Mouse (Mus musculus) layer of hippocampus, adult 8-10 months (tissue): ENCODE data around the gene Dnajc4. TPM values are rescaled to one million over a fixed set of nuclear protein-coding genes. Genes with fewer than 3 reads are reported as not detected.
"Not testable (repeated sequence)": the region's sequence is repeated elsewhere in the genome, so short reads cannot be mapped to it uniquely, and the experiment has no call there.

Experiments used
- DNase-seq, 2 experiments: peaks; one replicate each; pipeline ENCODE4 v3.0.0; 2022; ENCODE audit warnings: low spot score in 2 of 2
- total RNA-seq, 4 experiments: library from RNA; stranded (reverse); gene quantifications; 2 replicates each; pipeline ENCODE4 v1.2.4; 2022

Gene Dnajc4
- total RNA-seq, 4 experiments from 2014 or later = 26.1 to 29.9 (median 29.5) TPM

DNA sequence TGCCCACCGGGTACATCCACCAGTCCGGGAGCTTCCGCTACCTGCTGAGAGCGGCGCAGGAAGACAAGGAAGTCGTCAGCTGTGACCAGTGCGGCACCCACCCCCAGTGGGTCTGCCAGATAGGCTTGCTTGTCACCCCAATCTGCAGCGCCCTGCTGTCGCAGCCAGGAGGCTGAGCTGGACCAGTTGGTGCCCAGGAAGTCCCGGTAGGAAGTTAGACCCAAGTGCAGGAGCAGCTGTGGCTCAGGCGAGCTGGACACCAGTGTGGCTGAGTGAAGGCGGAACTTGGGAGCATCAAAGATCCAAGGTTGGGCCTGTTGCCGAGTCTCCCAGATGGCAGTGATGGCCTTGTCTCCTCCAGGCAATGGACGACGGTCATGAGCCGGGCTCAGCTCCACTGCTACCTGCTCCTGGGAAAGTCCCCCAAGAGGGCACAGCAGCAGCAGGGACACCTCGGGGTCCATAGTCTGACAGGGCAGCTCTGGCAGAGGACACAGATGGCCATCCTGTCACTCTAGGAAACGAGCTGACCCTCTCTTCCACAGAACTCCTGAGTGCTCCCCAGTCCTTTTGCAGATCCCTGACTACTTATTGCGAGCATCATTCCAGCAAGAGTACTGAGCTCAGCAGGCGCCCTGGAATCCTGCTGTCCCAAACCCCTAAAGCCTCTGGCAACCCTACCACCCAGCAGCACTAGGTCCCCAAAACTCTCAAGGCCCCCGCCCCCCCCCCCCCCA lies 3.1 kb upstream of the Dnajc4 start:
- peak in 1 of 2 experiments; percentile 23 for DNase-seq

DNA sequence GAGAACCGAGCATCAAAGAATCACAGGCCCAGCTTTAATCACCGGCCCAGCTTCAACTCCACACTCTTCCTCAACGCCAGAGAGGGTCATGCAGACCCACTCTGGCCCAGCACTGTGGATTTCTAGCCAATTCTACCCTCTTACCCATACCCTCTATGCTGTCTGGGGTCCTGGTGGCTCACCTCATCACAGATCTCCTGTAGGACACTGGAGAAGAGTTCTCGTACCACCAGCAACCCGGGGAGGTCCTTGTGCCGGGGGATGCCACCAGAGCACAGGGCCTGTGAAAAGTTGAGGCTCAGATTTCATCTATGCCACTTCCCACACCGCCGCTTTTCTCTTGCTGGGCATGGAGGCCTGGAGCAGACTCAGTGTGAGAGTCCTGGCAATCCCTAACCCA lies 2.1 kb upstream of the Dnajc4 start:
- DNase-seq = no peak

DNA sequence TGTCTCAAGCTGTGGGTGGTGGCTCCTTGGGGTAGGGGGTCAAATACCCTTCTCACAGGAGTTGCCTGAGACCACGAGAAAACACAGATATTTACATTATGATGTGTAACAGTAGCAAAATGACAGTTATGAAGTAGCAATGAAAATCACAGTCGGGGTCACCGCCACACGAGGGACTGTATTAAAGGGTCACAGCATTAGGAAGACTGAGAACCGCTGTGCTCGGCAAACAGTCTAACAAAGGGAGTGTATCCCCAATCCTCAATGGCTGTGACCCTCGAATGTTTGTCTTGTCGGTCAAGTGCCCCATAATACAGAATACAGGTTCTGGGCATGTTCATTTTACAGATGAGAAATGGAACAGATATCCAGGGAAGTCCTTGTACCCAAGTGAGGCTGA lies 1.6 kb upstream of the Dnajc4 start:
- no peak for DNase-seq

- DNase-seq = no peak
Measured at GRCm38 (mm10) chr19:6993011-6993770, 819 bp upstream of the Dnajc4 start.

DNA sequence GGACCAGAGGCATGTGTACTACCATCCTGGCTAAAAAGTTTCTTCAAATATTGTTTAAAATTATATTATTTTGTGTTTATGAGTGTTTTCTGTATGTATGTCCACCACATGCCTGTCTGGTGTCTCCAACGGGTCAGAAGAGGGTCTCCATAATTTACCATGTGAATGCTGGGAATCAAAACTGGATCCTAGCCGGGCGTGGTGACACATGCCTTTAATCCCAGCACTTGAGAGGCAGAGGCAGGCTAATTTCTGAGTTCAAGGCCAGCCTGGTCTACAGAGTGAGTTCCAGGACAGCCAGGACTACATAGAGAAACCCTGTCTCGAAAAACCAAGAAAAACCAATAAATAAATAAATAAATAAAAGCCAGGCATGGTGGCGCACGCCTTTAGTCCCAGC lies 1.2 kb downstream of the Dnajc4 start:
- DNase-seq = not testable (repeated sequence)

- no peak for DNase-seq
Measured at GRCm38 (mm10) chr19:6990712-6991111, 1.7 kb downstream of the Dnajc4 start.

DNA sequence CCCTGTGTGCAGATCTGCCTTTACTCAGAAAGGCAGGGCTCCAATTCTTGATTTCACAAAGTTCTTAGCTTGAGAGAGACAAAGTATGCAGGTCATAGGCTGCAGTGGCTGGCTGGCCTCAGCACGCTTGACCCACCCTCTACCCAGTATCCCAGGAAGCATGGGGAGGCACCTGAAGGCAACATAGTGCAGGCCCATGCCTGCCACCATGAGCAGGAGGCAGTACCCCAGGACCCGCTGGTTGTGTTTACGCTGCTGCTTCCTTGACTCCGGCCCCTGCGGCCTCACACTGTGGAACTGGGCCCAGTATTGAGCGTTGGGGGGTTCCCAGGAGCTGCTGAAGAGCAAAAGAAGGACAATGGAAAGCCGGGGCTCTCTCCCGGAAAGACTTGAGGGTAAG lies 3.1 kb downstream of the Dnajc4 start:
- DNase-seq = no peak

- no peak for DNase-seq
Measured at GRCm38 (mm10) chr19:6987904-6988285, 4.5 kb downstream of the Dnajc4 start.

DNA sequence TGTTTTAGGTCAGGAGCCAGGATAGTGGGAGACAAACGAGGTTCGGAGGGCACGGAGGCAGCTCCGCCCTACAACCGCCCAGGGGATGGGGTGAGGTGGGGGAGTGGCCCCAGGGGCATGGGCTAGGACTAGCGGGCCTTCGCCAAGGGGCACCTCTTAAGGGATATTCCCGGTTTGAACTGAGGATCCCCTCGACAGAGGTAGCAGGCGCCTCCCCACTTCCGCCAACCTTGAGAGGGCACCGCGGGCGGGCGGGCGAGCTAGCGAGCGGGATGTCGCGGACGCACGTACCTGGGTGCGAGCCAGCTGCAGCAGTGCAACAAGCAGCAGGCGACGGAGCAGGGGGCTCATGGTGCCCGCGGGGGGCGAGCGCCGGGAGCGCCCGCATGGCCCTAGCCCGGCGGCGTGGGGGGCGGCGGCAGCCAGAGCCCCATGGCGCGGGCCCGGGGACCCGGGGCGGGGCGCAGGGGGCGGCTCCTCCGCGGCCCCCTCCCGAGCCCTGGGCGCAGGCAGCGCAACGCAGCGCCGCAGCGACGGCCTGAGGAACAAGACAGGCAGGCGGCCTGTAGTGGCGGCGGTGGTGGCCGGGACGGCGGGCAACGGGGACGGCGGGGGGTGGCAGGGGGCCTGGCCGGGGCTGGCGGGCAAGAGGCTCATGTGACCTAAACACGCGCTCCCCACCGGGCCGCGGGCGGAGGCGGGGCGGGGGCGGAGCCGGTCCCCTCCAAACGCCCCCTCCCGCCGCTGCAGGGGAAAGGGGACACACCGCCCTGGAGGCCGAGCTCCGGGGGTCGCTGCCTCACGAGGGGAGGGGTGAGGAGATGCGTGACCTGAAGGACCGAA lies 5.1 kb downstream of the Dnajc4 start, which contains the start of gene Vegfb:
Vegfb (minus strand) TSS at position 591 of the 843 bp plus-strand sequence.
- no peak for DNase-seq

- no peak for DNase-seq
Measured at GRCm38 (mm10) chr19:6985951-6986708, 6.2 kb downstream of the Dnajc4 start.

- no peak for DNase-seq
Measured at GRCm38 (mm10) chr19:6985300-6985699, 7.1 kb downstream of the Dnajc4 start.

DNA sequence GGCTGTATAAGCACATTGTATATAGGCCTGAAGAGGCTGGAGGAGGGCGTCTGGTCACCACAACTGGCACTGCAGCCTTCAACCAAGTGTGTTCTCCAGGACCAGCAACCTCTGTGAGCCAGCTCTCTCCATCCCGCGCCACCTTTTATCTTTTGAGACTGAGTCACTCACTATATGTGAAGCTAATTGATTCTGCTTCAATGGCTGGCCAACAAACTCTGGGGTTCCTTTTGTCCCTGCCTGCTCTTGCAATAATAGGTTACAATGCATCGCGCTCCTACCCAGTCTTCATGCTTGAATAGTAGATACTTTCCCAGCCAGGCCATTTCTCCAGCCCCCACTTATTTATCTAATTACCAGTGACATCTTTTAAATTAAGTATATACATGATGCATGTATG lies 8.8 kb downstream of the Dnajc4 start:
- no peak for DNase-seq

- no peak for DNase-seq
Measured at GRCm38 (mm10) chr19:6981465-6981864, 10.9 kb downstream of the Dnajc4 start.

DNA sequence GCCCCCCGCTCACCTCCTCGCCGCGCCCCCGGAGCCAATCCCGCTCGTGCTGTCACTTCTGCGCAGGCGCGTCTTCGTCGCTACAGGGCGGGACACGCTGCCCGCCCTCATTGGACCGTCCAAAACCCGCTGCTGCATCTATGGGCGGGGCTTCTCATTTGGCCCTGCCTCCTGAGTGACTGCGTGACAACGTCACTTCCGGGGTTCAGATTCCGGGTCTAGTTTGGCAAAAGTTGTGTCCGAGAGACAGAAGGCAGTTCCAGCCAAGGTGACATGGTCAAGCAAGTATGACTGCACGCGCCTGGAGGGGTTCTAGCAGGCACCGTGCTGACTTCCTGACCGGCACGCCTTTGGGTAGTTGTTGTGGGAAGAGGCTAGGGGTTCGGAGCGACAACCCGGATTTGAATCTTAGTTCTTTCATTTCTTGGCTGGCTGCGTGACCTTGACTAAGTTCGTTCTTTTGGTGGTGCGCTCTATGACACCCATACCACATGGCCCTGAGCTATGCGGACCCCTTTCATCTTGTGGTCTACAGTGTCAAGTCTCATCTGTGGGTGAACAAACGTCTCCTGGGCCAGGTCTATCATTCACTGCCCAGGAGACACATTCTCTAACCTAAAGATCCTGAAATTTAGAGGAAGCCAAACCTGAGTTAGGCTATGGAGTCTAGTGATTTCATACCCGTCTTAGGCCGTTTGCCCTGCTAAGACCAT lies 11.8 kb downstream of the Dnajc4 start, which contains the start of gene Fkbp2:
Fkbp2 (minus strand) TSS at position 121 of the 713 bp plus-strand sequence.
- peak; percentile 98 to 99 for DNase-seq

- peak; percentile 98 to 99 for DNase-seq
Measured at GRCm38 (mm10) chr19:6979486-6980380, 12.6 kb downstream of the Dnajc4 start.

GRCm38 (mm10) chr19:6979001-6979479 lies 13.3 kb downstream of the Dnajc4 start:
- no peak for DNase-seq

- no peak for DNase-seq
Measured at GRCm38 (mm10) chr19:6978639-6978974, 13.8 kb downstream of the Dnajc4 start.

DNA sequence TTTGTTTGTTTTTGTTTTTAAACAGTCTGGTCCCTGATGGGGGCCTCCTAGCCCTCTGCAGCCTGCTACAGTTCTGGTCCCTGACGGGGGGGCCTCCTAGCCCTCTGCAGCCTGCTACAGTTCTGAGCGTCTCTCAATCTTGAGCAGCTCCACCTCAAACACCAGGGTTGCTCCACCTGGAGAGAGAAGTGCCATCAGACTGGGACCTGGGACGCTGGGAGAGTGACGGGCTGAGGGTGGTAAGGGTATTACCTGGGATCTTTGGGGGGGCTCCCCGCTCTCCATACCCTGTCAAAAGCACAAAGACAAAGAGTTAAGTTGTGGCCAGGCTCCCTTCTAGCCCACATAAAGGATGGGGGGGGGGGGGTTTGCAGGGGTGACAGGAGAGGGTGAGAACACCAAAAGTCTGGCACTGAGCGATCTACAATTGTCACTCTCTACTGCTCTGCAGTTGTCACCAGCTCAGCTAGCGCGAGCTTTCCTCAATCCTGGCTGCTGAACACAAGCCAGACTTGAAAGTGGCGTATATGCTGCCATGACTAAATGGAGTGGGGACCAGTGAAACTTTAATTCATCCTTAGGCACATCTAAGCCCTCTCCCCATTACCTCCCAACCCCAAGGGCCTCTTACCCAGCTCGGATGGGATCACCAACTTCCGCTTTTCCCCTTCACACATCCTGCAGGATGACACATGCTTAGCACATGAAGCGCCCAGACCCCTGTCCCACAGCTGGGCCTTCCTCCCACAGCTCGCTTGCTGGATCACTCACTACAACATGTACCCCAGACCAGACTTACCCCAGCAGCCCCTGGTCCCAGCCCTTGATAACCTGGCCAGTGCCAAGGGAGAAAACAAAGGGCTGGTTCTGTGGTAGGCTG lies 14.4 kb downstream of the Dnajc4 start:
- DNase-seq = no peak
